Mouse (Mus musculus): Measurements from ENCODE around the gene Coro2b. TPM values are rescaled to one million over a fixed set of nuclear protein-coding genes. Genes with fewer than 3 reads are reported as not detected.

The Coro2b gene
- total RNA-seq, 2 experiments from 2014 or later: 220 to 233 TPM

DNA sequence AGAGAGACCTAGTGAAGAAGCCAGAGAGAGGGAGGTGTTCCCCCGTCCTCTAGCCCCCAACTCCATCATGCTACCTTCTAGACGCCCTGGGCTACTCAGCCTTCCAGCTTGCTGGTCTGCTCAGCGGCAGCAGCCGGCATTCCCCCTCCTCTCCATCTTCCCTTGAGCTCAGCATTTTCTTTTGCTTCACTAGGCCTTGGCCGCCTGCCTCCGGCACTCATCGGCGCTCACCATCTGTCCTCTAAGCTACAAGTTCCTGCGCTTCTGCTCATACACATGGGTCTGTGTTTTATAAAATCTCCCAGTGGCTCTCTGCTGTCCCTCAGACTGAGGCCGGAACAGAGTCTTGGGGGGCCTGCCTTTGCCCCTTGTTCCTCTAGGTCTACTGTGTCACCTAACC lies 3.9 kb upstream of the Coro2b start:
- DNase-seq (ENCODE audit: extremely low spot score in 1 of 2, low spot score in 1 of 2): peak in 1 of 2 experiments; percentile 73

DNA sequence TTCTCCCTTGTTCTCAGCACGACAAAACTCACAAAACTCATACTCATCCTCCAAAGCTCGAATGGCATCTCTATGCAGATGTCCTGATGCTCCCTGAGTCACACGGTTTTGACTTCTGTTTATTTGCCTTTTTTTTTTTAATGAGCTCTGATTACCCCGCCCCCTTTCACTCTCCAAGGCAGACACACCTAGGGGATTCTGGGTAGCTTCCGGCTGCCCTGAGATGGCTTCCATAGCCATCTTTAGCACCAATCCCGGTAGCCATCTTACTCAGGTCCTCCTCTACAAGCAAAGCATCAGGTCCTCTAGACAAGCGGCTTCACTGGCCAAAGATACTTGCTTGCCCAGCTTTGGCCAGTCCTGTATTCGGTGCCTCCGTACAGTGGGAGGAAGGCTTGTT lies 3.3 kb upstream of the Coro2b start:
- no peak for DNase-seq (ENCODE audit: extremely low spot score in 1 of 2, low spot score in 1 of 2)

DNA sequence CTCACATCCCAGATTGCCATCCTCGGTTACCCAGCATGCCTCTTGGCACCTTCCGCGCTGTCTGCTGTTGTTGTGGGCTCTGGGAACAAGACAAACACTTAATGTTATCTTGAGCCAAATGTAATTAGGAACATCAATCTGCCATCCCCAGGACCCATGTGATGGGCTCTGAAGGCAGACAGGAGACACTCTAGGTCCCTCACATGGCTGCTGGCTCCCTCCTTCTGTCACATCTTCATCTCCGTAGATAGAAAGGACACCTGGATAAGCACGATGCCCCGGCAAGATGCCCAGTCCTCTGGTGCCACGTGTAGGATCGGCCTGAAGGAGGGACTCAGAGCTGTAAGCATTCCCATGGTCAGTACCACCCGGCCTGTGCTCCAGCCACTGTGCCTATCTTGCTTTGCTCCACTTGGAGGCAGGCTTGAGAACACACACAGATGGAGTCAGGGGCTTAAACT lies 2.4 kb upstream of the Coro2b start:
- DNase-seq (ENCODE audit: extremely low spot score in 1 of 2, low spot score in 1 of 2): no peak

DNA sequence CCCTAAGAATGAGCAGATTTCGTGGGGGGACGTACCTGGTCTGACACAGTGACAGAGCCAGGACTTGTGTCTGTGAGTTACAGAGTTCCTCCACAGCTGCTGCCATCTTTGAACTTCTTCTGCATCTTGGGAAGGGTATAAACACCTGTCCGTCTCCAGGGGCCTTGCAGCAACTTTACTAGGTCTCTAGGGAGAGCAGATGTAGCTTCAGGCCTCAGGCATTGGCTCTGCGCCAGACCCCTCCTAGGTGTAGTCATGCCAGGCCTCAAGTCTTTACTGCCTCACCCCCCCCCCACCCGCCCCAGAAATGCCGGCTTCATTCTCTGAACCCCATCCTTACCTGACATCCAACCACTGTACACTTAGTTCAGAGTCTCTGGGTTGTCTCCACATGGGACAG lies 1.1 kb upstream of the Coro2b start:
- no peak for DNase-seq (ENCODE audit: extremely low spot score in 1 of 2, low spot score in 1 of 2)

DNA sequence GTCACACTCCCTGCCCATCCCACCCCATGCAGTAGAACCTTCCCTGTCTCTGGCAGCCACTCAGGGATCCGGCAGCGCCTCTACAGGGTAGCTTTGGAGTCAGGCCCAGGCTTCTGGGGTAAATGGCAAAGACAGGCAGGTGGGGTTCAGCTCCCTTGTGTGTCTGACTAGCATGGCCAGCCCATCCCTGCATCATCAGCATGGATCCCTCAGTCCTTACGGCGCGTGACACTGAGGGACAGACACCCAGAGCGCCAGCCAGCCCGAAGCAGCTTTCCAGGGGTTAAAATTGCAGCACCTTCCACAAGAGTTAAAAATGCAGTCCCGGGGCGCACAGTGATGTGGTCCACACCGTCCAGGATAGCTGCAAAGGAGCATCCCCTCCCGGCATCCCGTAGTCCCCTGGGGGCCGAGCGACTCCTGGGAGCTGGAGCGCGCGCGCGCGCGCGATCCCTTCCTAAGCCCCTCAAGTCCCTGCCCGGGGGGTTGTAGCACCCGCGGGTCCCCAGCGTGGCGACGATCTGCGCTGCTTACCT lies 657 bp downstream of the Coro2b start:
- no peak for DNase-seq (ENCODE audit: extremely low spot score in 1 of 2, low spot score in 1 of 2)

DNA sequence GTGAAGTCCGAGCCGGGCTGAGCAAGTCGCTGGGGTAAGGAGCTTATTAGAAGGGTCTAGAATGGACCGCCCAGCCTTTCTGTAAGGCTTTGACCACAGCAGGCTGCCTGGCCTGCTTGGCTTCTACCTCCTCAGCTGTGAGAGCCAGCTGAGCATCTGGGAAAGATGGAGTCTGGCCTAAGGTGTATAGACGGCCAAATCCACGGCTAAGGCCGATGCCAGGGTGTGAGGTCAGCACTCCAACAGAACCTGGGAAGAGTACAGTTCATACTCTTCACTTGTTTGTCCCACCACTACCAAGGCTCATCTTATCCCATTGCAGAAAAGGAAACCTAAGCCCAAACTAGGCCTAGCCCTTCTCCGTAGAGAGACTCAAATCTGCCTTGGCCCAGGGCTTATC lies 1.3 kb downstream of the Coro2b start:
- no peak for DNase-seq (ENCODE audit: extremely low spot score in 1 of 2, low spot score in 1 of 2)

DNA sequence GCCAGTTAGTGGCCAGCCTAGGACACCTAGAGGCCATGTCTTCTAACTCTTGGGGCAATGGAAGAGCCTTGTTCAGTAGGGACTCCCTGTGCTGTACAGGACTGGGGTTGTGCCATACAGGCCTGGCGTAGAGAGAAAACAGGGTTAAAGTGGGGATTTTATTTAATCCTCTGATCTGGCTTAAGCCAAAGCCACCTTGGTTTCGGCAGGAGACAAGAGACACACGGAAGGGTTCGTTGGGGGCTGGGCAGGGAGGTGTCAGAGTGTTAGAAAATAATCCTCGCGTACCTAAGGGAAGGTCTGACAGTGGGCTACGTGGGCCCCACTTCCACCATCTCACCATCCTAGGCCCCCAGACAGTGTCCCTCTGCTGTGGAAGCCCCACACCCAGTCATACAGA lies 2.2 kb downstream of the Coro2b start:
- DNase-seq (ENCODE audit: extremely low spot score in 1 of 2, low spot score in 1 of 2): no peak

DNA sequence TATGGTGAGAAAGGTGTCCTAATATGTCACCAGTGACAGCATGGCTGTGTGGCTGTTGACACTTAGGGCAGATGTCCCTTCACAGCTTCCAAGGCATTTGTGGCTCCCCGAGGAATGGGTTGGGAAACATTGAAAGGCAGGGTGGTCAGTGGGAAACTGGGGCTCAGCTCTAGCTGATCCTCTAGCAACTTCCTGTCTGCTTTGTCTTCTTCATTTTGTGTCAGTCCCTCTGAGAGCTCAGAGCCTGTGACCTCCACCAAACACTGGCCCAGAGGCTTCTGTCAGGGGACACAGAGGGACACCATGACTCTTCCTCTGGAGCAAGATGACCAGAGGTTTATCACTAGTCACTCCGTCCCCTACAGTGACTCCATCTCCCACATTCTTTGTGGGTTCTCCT lies 2.7 kb downstream of the Coro2b start:
- no peak for DNase-seq (ENCODE audit: extremely low spot score in 1 of 2, low spot score in 1 of 2)

DNA sequence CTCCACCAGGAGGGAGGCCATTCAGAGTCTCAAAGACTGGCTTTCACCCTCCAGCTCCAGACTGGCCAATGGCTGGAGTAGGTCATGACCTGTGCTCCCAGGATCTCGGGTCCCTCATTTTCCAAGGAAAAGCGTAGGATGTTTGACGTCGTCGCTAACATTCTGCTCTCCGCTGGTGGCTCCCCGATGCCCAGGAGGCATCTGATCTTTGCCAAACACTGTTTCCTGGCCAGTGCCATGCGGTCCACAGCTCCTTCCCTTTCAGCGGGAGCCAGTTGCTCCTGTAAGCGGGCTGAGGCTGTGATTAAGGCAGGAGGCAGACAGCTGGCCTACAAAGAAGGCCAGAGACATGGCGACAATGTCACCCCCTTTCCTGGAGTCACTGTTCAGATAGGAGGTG lies 4.0 kb downstream of the Coro2b start:
- DNase-seq (ENCODE audit: extremely low spot score in 1 of 2, low spot score in 1 of 2): no peak

DNA sequence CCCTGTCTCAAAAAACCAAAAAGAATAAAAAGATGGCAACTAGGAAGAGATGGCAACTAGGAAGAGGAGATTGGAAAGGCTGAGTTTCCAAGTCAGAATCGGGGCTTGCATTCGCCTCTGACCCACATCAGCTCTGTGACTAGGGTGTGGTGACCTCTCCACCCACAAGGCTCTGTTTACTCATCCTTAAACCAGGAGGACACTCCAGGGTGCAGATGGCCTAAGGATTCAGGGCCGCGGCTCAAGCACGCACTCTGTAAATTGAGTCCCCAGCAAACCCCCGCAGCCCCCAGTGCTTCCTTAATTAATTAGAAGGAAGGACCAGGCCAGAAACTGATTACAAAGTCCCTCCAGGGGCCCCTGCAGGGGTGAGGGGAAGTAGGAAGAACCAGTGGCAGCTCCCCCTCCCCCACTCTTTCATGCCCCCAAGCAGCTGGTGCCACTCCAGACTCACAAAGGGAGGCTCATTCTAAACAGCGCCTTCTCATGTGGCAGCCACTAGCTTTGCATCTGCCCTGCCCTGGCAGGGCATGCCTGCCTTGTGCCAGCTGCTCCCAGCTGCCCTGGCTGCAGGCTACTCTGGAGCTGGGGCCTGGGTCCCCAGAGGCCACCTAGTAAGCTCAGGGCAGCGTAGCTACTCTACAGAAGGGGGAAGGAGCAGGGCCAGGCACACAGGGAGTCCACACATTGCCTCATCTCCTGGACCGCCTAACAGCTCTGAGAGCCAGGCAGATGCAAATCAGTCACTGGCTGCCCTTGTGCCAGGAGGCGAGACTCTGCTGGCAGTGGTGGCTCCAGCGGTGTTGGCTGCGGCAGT lies 5.2 kb downstream of the Coro2b start:
- DNase-seq (ENCODE audit: extremely low spot score in 1 of 2, low spot score in 1 of 2): no peak

DNA sequence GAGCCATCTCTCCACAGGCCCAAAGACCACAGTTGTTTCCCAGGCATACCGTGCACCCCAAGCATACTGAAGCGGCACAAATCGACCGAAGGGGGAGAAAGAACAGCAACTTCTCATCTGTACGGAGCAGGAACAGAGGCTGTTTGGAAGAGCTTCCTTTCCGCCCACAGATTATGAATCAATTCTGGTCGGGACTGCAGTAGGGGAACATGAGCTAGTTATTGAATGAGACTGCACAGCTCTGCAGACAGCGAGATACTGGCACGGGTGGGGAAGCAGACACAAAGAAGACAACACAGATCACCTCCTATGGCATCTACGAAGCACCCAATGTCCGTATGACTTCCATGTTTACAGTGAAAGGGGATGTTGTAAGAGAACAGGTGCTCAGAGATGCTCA lies 8.3 kb downstream of the Coro2b start:
- DNase-seq (ENCODE audit: extremely low spot score in 1 of 2, low spot score in 1 of 2): no peak

DNA sequence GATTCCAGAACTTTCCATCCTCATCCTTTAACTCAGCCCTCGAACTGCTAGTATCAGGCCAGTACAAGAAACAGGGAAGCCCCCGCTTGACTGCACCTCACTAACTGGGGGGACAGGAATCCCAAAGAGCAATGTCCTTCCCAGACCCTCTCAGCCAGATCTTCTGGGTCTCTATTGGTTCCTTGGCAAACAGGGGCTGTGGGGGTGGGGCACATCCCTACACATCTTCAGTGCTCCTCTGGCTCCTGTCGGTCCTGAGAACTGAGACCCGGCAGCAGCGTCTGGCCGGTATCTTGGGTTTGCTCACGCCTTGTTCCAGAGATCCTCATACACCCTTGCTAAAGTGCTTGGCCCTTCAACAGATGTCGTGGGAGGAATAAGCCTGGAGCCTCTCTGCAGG lies 10.0 kb downstream of the Coro2b start:
- no peak for DNase-seq (ENCODE audit: extremely low spot score in 1 of 2, low spot score in 1 of 2)

DNA sequence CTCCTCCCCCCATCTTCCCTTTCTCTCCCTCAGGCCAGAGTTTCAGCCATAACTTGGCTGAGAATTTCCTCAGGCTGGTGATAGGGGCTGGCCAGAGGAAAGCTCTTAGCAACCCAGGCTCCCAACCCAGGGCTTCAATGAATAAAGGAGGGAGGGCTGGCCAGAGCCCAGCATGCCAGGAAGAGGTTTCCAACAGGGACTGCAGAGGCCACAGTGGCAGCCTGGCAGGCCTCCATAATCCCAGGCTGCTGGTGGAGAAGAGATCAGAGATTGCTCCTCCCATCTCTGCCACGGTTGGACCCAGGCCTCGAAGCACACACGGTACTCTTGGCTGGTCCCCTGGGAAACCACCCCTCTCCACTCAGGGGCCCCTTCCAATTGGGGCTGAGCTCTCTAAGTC lies 10.4 kb downstream of the Coro2b start:
- DNase-seq (ENCODE audit: extremely low spot score in 1 of 2, low spot score in 1 of 2): peak in 1 of 2 experiments; percentile 53

DNA sequence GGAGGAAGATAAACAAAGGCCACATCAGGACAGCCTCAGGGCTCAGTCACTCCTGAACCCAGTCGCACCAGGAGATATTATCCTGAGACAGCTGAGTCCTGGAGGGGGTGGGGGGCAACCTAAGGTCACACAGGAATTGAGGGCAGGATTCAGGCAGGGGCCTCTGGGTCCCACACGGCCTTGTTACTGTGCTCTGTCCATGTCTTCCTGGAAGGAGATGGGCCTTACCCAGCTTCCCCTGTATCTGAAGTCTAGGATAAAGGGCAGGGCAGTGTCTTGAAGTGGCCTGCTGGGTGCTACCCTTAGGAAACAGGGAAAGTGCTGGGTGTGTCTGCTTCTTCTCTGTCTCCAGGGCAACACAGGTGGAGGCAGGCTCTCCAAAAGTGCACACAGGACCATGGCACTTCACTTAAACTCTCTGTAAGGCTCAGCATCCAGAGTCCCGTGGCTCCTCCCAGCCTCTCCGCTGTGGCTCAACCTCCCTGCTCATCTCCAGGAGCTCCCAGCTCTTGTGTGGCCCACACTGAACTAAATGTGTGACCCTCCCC lies 12.0 kb downstream of the Coro2b start:
- no peak for DNase-seq (ENCODE audit: extremely low spot score in 1 of 2, low spot score in 1 of 2)

DNA sequence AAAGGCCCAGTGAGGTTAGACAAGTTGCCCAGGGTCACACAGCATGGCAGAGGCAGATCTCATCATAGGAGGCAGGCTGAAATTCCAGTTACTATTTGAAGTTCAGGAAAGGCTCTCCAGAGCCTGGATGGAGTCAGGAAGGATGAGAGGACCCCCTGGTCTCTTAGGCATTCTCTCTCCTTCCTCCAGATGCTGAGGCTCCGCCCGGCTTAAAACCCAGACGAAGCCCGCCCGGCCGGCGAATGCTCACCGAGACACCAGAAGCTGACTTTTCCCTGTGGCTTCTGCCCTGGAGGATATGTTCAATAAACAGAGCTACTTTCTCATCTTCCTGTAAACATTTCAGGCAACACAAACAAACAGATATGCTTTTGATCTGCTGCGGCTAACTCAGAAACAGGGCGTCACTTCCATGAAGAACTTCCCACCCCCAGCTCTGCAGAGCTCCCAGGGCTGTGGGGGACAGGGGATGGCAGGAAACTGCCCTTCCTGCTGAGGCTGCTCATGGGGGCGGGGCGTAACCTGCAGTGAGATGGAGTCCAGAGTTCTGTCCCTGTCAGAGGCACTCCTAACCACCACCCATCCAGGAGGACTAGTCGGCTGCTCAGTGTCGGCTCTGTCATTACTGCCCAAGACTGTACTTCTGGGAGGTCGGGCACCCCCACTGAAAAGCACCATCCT lies 13.9 kb downstream of the Coro2b start:
- no peak for DNase-seq (ENCODE audit: extremely low spot score in 1 of 2, low spot score in 1 of 2)

DNA sequence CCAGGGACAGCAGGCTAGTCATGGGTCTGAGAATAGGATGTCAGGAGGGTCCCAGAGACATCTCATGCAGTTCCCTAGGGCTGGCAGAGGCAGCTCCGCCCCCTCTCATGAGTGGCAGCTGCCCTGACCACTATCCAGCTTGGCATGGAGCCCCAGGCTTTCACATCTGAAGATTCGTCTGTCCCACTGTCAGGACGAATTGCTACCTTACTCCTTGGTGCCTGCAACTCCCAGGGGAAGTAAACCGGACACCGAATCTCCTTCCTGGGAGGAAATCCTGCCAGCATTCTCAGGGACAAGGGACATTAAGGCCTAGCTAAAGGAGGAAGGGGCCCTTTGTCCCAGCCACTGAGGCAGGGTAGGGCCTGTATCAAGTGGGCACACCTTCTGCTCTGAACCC lies 14.6 kb downstream of the Coro2b start:
- no peak for DNase-seq (ENCODE audit: extremely low spot score in 1 of 2, low spot score in 1 of 2)

DNA sequence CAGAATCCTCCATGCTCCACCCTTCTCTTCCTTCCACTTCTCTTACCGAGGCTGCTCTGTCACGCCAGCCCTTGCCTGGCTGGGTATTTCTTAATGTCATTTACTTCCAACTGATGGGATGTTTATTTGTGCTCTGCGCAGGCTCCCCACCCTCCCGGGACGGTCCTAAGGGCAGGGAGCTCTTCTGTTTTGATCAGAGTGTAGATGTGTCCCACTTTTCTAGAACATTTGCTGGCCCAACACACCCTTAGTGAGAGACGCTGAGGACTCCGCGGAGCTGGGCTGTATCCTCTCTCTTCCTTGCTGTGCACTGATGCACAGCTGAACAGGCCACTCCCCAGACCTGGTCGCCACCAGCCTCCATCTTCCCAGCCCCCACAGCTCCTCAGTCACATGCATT lies 15.3 kb downstream of the Coro2b start:
- DNase-seq (ENCODE audit: extremely low spot score in 1 of 2, low spot score in 1 of 2): no peak

DNA sequence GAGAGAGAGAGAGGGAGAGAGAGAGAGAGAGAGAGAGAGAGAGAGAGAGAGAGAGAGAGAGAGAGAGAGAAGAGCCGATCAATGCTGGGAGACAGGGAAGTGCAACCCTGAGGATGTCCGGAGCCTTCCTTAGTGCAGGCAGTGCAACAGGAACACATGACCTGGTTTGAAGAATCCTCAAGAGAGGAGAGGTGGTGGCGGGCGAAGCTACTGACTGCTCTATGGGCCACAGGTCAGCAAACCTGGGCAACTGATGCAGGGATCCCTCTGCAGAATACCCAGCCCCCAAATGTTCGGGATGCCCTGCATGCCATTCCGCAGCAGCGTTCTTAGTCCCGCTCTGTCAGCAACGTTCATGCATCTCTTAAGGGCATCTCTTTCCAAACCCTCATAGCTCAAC lies 15.9 kb downstream of the Coro2b start:
- DNase-seq (ENCODE audit: extremely low spot score in 1 of 2, low spot score in 1 of 2): no peak

DNA sequence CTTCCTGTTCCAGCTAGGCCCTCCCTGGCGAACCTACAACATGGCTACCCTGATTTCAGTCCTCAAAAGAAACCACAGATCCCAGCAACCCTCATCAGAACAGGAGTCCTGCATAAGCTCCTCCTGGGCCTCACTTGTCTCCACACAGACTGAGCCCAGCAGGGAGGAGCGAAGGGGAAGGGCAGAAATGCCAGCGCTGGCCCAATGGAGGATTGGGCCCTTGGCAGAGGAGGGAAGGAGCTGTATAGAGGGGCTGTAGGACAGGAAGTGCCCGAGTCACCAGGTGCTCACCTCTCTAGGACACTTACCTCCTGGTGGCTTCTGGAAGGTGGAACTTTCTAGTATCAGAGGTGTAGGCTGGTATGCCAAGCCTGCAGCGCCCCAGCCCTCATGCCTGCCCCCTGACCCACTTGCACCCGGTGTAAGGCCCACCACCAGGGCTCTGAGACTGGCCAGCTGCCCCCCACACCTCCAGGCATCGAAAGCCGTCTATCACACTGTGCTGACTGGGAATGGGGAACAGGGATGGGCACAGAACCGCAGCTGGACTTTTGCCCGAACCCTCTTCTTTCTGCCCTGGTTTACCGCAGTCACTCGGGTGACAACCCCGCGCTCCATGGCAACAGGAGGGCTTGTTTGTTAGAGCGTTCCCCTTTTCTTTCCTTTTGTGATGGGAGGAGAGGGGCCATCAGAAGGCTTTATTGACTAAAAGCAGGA lies 16.9 kb downstream of the Coro2b start:
- peak in 1 of 2 experiments; percentile 52 for DNase-seq (ENCODE audit: extremely low spot score in 1 of 2, low spot score in 1 of 2)

DNA sequence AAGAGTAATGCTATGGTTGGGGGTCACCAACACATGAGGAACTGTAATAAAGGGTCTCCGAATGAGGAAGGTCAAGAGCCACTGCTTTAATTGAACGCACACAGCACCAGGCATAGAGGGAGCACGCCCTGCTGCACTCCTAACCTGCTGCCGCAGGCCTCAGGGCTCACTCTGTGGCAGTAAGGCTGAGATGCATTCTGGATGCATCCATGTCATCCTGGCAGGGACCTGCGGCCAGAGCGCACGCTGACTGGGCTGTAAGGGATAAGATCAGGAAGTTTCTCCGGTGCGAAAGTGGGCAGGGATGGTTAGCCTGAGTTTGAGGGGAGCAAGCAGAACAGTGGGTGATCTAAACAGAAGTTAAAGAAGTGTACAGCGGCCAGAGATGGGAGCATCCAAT lies 17.5 kb downstream of the Coro2b start:
- DNase-seq (ENCODE audit: extremely low spot score in 1 of 2, low spot score in 1 of 2): no peak

DNA sequence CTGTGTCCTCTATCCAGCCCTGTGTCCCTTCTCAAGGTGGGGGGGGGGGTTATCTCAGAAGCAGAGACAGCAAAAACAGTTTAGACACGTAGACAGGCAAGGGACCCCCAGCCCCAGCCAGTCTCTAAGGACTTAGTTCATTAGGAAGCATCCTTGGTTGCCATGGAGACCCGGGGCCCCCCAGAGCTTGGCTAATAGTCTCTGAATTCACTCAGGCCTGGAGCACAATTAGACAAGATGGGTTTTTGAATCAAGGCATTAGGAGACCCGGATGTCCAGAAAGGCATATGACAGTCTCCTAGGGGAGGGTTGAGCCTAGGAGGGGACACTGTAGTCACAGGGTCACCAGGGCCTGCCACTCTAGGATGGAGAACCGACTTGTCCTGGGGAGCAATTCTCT lies 18.3 kb downstream of the Coro2b start:
- DNase-seq (ENCODE audit: extremely low spot score in 1 of 2, low spot score in 1 of 2): no peak

Data from layer of hippocampus, postnatal 25 days (tissue).